Mouse (Mus musculus) intestine, postnatal 0 days (tissue): ENCODE data around the gene Thrb. TPM values are rescaled to one million over a fixed set of nuclear protein-coding genes. Genes with fewer than 3 reads are reported as not detected.

ENCODE experiments used
- ATAC-seq: fragments of 200-750 bp; cut with Nextera tagmentation; 2 replicates; pipeline ENCODE4 v1.8.0; 2017; ENCODE audit warnings: mild to moderate bottlenecking, moderate TSS enrichment, moderate library complexity
- H3K27ac ChIP-seq: fragments of 300-500 bp; sonication (generic); 2 replicates; pipeline ENCODE4 v1.5.1; 2014; ENCODE audit warnings: mild to moderate bottlenecking, low read depth, low read length, moderate library complexity
- H3K27me3 ChIP-seq: fragments of 300-500 bp; sonication (generic); replicated peaks from 2 replicates; pipeline ENCODE4 v1.6.1; 2014; ENCODE audit warnings: low read length, mixed read lengths; ENCODE audit not compliant: control insufficient read depth, insufficient read depth
- H3K36me3 ChIP-seq: fragments of 300-500 bp; sonication (generic); 2 replicates; pipeline ENCODE4 v1.6.1; 2014; ENCODE audit warnings: mild to moderate bottlenecking, moderate library complexity; ENCODE audit not compliant: control insufficient read depth, insufficient read depth
- H3K4me1 ChIP-seq: fragments of 300-500 bp; sonication (generic); replicated peaks from 2 replicates; pipeline ENCODE4 v1.6.1; 2014; ENCODE audit warnings: antibody characterized with exemption, low read length, mixed read lengths; ENCODE audit not compliant: control insufficient read depth, insufficient read depth
- H3K4me2 ChIP-seq: fragments of 300-500 bp; sonication (generic); replicated peaks from 2 replicates; pipeline ENCODE4 v1.6.1; 2014; ENCODE audit warnings: low read depth, mild to moderate bottlenecking, moderate library complexity
- H3K4me3 ChIP-seq: fragments of 300-500 bp; sonication (generic); 2 replicates; pipeline ENCODE4 v1.5.1; 2014; ENCODE audit warnings: low read depth, low read length
- H3K9ac ChIP-seq: fragments of 300-500 bp; sonication (generic); 2 replicates; pipeline ENCODE4 v1.6.1; 2014; ENCODE audit warnings: mild to moderate bottlenecking, low read depth, low read length
- H3K9me3 ChIP-seq: fragments of 300-500 bp; sonication (generic); 2 replicates; pipeline ENCODE4 v1.6.1; 2016; ENCODE audit warnings: mixed run types; ENCODE audit not compliant: control insufficient read depth
- CTCF ChIP-seq: sonication (generic); IDR thresholded peaks from 2 replicates; pipeline ENCODE4 v1.5.1; 2016; ENCODE audit warnings: low read depth, mild to moderate bottlenecking, control low read depth, antibody characterized with exemption, moderate library complexity
- WGBS: fragments of 180-500 bp; shearing (Covaris S2); extraction: QIAGEN DNeasy Blood & Tissue Kit; methylation state at CpG from one replicate; pipeline ENCODE4 v1.1.7; 2014; 5-methylcytosine and 5-hydroxymethylcytosine counted together
- polyA plus RNA-seq: library from polyadenylated mRNA; unstranded; fragments of >200 nt; fragmentation: Nextera tagmentation; extraction: Ambion mirVana; gene quantifications from 2 replicates; pipeline ENCODE4 v1.2.1, GENCODE M21; 2015

Gene Thrb
- polyA plus RNA-seq, 1 experiment from 2014 or later, result 5.8 TPM

DNA sequence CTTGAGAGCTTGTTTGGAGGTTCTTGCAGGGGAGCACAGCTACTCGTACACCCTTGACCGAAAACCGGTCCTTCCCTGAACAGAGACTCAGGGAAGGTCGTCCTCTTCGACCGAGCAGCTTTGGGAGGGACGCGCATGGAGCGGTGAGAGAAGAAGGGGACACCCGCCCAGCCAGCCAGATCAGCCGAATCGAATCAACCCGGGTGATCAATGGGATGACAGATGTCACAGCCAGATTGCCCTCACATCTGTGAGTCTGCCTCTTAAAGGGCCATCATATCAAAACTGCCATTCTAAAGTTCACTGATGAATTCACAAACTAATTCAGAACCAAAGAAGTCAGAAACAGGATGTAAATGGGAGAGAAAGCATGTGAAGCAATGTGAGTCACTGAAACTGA is 224.8 kb downstream of the Thrb start:
- Histone ChIP-seq H3K4me2 (no peak overlapping the region), H3K9ac (no peak overlapping the region), H3K27ac (no peak overlapping the region), H3K9me3 (no peaks in the 10 kb centered on the region), H3K27me3 (no peaks in the 10 kb centered on the region), H3K36me3 (no peaks in the 10 kb centered on the region), H3K4me1 (no peaks in the 10 kb centered on the region), H3K4me3 (no peak overlapping the region)
- WGBS, result 86% methylated on average over 13 of the region's 13 CpGs
- no peak for ATAC-seq
- no peak for TF ChIP-seq CTCF

DNA sequence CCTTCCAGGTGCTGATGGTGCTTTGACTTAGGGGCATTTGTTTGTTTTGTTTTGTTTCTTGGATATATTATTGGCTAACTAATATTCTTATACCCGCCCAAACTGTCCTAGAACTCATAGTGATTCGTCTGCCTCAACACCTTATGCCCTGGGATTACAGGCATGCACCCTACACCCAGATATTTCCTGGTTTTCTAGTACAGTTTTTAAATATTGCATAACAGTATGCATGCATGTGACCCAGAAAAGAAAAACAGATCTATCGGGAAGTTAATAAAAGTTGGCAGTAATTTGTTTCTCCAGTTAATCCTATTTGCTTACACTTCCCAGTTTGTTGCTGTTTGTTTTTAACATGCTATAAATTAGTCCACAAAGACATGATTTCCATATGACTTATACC is 225.3 kb downstream of the Thrb start:
- H3K4me3 ChIP-seq, result no peak overlapping the region
- H3K27ac ChIP-seq, result no peak overlapping the region
- H3K4me1 ChIP-seq, result no peaks in the 10 kb centered on the region
- no peak overlapping the region for H3K9ac ChIP-seq
- no peaks in the 10 kb centered on the region for H3K9me3 ChIP-seq
- H3K27me3 ChIP-seq, result no peaks in the 10 kb centered on the region
- no peak for ATAC-seq
- H3K36me3 ChIP-seq, result no peaks in the 10 kb centered on the region
- WGBS, result 65% methylated on average over 3 of the region's 3 CpGs
- no peak for TF ChIP-seq CTCF
- H3K4me2 ChIP-seq, result no peak overlapping the region

DNA sequence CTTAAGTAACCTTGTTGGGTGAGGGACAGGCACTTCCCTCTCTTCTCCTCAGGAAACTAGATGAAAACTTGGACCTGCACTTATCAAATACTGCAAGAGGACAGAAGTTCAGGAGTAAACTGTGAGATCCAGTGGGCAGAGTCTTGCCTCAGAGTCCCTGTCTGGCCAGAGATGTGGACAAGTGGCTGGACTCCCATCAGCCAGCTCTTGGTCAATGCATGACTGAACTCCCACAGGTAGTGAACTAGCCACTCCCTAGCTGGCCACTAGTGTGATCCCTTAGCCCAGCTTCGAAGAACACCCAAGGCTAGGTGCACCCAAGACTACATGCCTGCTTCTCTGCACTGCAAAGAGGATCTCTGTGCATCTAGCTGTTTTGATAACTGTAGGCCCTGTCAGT is 234.7 kb downstream of the Thrb start:
- no peak overlapping the region for H3K4me3 ChIP-seq
- H3K9ac ChIP-seq, result no peak overlapping the region
- no peaks in the 10 kb centered on the region for H3K4me1 ChIP-seq
- H3K4me2 ChIP-seq, result no peak overlapping the region
- H3K27ac ChIP-seq, result no peak overlapping the region
- no peaks in the 10 kb centered on the region for H3K9me3 ChIP-seq
- WGBS, result 82% methylated on average over 1 of the region's 1 CpGs
- H3K36me3 ChIP-seq, result no peaks in the 10 kb centered on the region
- ATAC-seq, result no peak
- H3K27me3 ChIP-seq, result no peaks in the 10 kb centered on the region
- no peak for TF ChIP-seq CTCF

DNA sequence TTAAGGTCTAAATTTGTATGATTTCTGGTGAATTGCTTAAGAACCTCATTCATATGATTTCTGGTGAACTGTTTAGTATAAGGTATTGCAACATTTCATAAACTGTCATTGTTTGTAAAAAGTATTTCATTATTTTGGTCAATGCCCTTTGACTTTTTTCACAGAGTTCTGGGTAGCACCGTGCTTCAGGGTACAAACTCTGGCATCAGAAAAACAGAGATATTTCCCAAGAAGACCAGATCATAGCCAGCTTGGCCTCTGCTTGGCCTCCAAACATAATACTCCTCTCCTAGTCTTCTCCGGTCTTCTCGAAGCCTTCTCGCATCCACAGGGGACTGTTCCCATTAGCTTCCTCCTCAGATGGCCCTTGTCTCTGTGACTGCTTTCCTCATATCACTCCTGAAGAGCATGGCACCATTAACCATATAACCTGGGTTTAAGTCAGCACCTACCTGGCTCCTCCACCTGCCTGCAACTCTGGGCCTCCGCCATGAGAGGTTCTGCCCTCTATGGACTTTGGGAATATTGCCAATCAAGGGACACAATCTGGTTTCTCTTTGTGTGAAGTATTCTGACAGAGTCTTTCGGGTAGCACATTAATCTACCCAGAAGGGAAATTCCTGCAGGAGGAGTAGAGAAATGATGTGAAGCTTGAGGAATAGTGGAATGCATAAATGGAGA is 239.8 kb downstream of the Thrb start:
- 82% methylated on average over 6 of the region's 6 CpGs for WGBS
- H3K27ac ChIP-seq, result no peak overlapping the region
- H3K27me3 ChIP-seq, result no peaks in the 10 kb centered on the region
- no peaks in the 10 kb centered on the region for H3K36me3 ChIP-seq
- no peak overlapping the region for H3K9ac ChIP-seq
- no peak for ATAC-seq
- no peaks in the 10 kb centered on the region for H3K9me3 ChIP-seq
- no peak overlapping the region for H3K4me3 ChIP-seq
- H3K4me1 ChIP-seq, result no peaks in the 10 kb centered on the region
- TF ChIP-seq CTCF, result no peak
- no peak overlapping the region for H3K4me2 ChIP-seq

DNA sequence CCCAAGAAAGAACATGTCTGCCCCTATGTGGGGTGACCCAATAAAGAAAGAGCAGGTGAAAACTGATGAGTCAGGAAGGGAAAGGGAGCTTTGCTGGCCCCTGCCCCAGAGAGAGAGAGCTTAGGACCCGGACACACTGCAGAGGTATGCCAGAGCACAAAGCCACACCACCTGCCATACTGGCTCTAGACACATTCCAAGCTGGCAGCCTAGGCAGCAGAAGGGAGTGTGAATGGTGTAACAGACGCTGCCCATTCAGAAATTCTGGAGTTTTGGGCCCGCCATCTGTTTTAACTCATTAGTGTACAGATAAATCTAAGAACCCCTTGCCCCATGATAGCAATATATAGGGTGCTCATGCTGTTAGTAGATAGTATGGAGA is 240.3 kb downstream of the Thrb start:
- WGBS, result 86% methylated on average over 3 of the region's 3 CpGs
- H3K4me2 ChIP-seq, result no peak overlapping the region
- no peaks in the 10 kb centered on the region for H3K9me3 ChIP-seq
- TF ChIP-seq CTCF, result no peak
- H3K27me3 ChIP-seq, result no peaks in the 10 kb centered on the region
- H3K27ac ChIP-seq, result no peak overlapping the region
- no peaks in the 10 kb centered on the region for H3K4me1 ChIP-seq
- ATAC-seq, result no peak
- no peak overlapping the region for H3K4me3 ChIP-seq
- H3K36me3 ChIP-seq, result no peaks in the 10 kb centered on the region
- no peak overlapping the region for H3K9ac ChIP-seq

DNA sequence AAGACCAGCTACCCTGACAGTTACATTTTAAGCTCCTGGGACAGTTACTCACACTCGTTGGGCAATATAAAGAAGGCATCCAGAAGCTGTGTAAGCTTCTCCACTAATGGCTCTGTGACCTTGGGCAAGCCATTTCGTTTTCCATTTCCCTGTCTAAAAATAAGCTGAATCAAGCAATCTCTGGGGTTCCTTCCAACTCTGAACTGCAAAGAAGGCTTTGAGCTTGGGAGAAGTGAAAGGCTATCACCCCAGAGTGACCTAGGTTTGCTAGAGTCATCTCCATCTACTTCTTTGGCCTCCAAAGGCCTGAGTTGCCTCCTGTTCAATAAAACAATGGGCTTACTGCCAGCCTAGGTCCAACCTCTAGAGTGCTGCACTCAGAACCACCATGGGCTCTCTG is 242.4 kb downstream of the Thrb start:
- WGBS, result 54% methylated on average over 2 of the region's 2 CpGs

DNA sequence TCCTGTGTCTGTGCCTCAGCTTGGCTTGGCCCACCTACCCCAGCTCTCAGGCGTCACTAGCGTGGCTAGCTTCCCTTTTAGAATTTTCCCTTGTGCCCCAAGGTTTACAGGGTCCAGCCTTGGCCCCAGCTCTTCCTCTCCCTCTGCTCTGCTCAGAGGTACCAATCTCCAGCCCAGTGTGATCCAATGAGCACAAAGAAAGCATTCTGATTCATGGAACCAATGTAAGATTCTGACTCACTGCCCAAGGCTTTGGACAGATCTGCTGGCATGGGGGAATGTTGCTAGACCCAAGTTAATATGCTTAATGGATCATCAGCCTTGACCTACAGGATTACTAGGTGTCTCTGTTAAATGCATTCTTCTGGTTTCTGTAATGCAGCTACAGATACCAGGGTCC is 243.1 kb downstream of the Thrb start:
- H3K9ac ChIP-seq, result no peak overlapping the region
- H3K27me3 ChIP-seq, result no peaks in the 10 kb centered on the region
- H3K36me3 ChIP-seq, result no peaks in the 10 kb centered on the region
- no peak overlapping the region for H3K4me3 ChIP-seq
- no peak overlapping the region for H3K4me2 ChIP-seq
- no peaks in the 10 kb centered on the region for H3K4me1 ChIP-seq
- no peak for TF ChIP-seq CTCF
- no peaks in the 10 kb centered on the region for H3K9me3 ChIP-seq
- no peak for ATAC-seq
- no peak overlapping the region for H3K27ac ChIP-seq
- WGBS, result 84% methylated on average over 2 of the region's 2 CpGs

More for the DNA sequence above, 242.4 kb downstream of the Thrb start:
- ATAC-seq, result no peak
- TF ChIP-seq CTCF, result no peak
- no peaks in the 10 kb centered on the region for H3K4me1 ChIP-seq
- H3K27ac ChIP-seq, result no peak overlapping the region
- no peaks in the 10 kb centered on the region for H3K36me3 ChIP-seq
- no peaks in the 10 kb centered on the region for H3K9me3 ChIP-seq
- no peak overlapping the region for H3K9ac ChIP-seq
- H3K4me3 ChIP-seq, result no peak overlapping the region
- no peaks in the 10 kb centered on the region for H3K27me3 ChIP-seq
- H3K4me2 ChIP-seq, result no peak overlapping the region
